Mouse (Mus musculus): ENCODE data around the gene Arid1a.

GRCm38 (mm10) chr4:133705062-133705461 is 51.5 kb downstream of the Arid1a start:
- no peak for TF ChIP-seq POLR2A (IDR thresholded peaks at IDR 0.05; ENCODE audit: low read depth, low read length)
- no peak for TF ChIP-seq CTCF (conservative IDR thresholded peaks at IDR 0.05; ENCODE audit: insufficient read depth, insufficient read length, low read depth, low read length)
